Mouse (Mus musculus) embryonic facial prominence, embryonic 11.5 days (tissue): ENCODE measurements around the gene Rora. TPM values are rescaled to one million over a fixed set of nuclear protein-coding genes. Genes with fewer than 3 reads are reported as not detected.

Source experiments
- ATAC-seq: fragments of 200-750 bp; cut with Nextera tagmentation; replicated peaks from 2 replicates; pipeline ENCODE4 v1.8.0; 2017; ENCODE audit warnings: low read depth; ENCODE audit not compliant: insufficient number of reproducible peaks, low FRiP score, low TSS enrichment
- DNase-seq: peaks from one replicate; pipeline ENCODE4 v3.0.0-alpha.2; 2015; ENCODE audit warnings: low spot score
- H3K27ac ChIP-seq: fragments of 300-500 bp; sonication (generic); replicated peaks from 2 replicates; pipeline ENCODE4 v1.5.1; 2014; ENCODE audit warnings: mild to moderate bottlenecking, low read depth, low read length, control low read depth
- H3K27me3 ChIP-seq: fragments of 300-500 bp; sonication (generic); 2 replicates; pipeline ENCODE4 v1.6.1; 2014; ENCODE audit warnings: mild to moderate bottlenecking, low read length, moderate library complexity, mixed read lengths; ENCODE audit not compliant: control insufficient read depth, insufficient read depth
- H3K36me3 ChIP-seq: fragments of 300-500 bp; sonication (generic); replicated peaks from 2 replicates; pipeline ENCODE4 v1.6.1; 2014; ENCODE audit warnings: low read depth, mild to moderate bottlenecking, low read length, moderate library complexity, mixed read lengths; ENCODE audit not compliant: control insufficient read depth, insufficient read depth
- H3K4me1 ChIP-seq: fragments of 300-500 bp; sonication (generic); 2 replicates; pipeline ENCODE4 v1.6.1; 2014; ENCODE audit warnings: low read length, mixed read lengths; ENCODE audit not compliant: control insufficient read depth, insufficient read depth
- H3K4me2 ChIP-seq: fragments of 300-500 bp; sonication (generic); 2 replicates; pipeline ENCODE4 v1.6.1; 2014; ENCODE audit warnings: low read depth, mild to moderate bottlenecking, control low read depth, low read length, moderate library complexity
- H3K4me3 ChIP-seq: fragments of 300-500 bp; sonication (generic); 2 replicates; pipeline ENCODE4 v1.5.1; 2014; ENCODE audit warnings: low read depth, low read length, control low read depth
- H3K9ac ChIP-seq: fragments of 300-500 bp; sonication (generic); replicated peaks from 2 replicates; pipeline ENCODE4 v1.6.1; 2014; ENCODE audit warnings: mild to moderate bottlenecking, control low read depth, low read length
- H3K9me3 ChIP-seq: fragments of 300-500 bp; sonication (generic); replicated peaks from 2 replicates; pipeline ENCODE4 v1.6.1; 2016; ENCODE audit warnings: mild to moderate bottlenecking, low read length, inconsistent platforms, mixed read lengths; ENCODE audit not compliant: control insufficient read depth
- whole genome bisulfite sequencing: fragments of 180-500 bp; shearing (Covaris S2); extraction: QIAGEN DNeasy Blood & Tissue Kit; methylation state at CpG from one replicate; pipeline ENCODE4 v1.1.7; 2014; 5-methylcytosine and 5-hydroxymethylcytosine counted together
- polyA plus RNA-seq: library from polyadenylated mRNA; unstranded; fragments of >200 nt; fragmentation: Nextera tagmentation; extraction: Ambion mirVana; gene quantifications from 2 replicates; pipeline ENCODE4 v1.2.1, GENCODE M21; 2014

The Rora gene
- polyA plus RNA-seq, 1 experiment from 2014 or later: 5.7 TPM

DNA sequence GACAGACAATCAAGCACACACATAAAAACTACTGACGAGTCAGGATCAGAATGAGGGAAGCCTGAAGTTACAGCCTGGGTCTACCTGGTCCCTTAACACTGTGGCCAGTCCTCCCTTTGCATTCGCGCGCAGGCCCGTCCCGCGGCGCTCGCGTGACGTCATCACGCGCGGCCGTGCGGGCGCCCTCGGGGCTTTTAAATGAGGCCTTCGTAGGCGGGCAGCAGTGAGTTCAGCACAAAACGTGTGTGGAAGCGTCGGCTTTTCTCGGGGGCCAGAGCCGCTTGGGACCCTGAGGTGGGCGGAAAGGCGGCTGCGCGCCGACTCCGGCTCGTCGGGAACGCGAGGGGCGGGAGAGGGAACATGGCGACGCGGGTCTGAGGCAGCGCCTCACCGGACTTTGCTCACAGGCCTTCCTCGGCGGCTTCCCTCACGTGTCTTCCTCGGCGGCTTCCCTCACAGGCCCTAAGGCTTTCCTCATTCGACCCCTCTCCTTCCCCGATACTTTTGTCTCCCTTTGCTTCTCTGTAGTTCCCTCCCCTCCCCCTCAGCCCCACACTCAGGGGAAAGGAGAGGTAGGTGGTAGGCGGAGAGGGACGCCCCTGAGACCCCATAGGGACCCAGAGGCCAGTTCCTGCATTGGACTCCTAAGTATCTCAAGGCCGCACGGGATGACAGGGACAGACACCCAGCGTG, 744.3 kb downstream of the Rora start, which contains the start of gene Ice2:
Gene Ice2, plus strand, starts transcription at position 147 of the 693 bp plus-strand sequence.
- no peaks in the 10 kb centered on the region for H3K36me3 ChIP-seq
- no peaks in the 10 kb centered on the region for H3K4me1 ChIP-seq
- H3K4me3 ChIP-seq: peak within 1 kb of the TSS; percentile 73
- H3K27ac ChIP-seq: peak within 1 kb of the TSS; percentile 94
- under 1% methylated on average over 53 of the region's 53 CpGs for WGBS
- DNase-seq: peak; percentile 86
- no peaks in the 10 kb centered on the region for H3K27me3 ChIP-seq
- peak within 1 kb of the TSS; percentile 97 for H3K9ac ChIP-seq
- H3K9me3 ChIP-seq: no peaks in the 10 kb centered on the region
- peak; percentile 86 for ATAC-seq
- peak within 1 kb of the TSS; percentile 60 for H3K4me2 ChIP-seq

DNA sequence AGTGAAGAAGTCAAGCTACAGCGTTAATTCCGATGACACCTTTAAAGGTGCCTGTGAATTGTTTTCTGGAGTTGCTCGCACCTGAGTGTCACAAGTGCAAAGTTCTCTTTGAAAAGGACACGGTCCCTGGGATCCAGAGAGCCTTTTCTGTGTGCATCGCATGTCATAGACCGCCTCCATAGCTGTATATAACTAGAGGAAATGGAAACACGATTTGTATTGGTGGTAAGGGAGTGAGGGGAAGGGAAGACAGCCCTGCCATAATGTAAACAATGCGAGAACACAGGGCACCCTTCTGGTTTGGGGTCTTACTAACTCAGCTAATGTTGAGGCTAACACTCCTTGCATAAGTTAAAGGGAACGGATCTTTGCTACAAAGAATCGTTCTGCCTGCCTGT, 744.9 kb downstream of the Rora start:
- 20% methylated on average over 10 of the region's 10 CpGs for WGBS

DNA sequence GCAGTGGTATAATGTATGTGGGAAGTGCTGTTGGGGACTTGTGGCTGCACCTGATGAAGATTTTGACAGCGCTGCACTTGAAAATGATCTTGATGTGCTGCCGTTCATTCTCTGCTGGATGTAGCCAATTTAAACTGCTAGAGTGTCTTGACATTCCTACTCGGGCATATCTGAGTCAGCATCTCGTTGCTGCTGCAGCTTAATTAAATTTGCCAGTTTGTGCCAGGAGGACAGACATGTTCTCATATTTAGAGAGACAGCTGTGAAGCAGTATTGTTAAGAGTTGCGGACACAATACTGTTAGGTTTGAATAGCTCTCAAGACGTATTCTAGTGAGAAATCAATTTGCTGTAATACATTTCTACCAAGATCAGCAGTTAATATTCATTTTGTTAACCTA, 751.1 kb downstream of the Rora start:
- Histone ChIP-seq H3K27ac (no peak overlapping the region), H3K9ac (no peak overlapping the region), H3K4me3 (no peak overlapping the region), H3K9me3 (no peaks in the 10 kb centered on the region), H3K27me3 (no peaks in the 10 kb centered on the region), H3K36me3 (no peaks in the 10 kb centered on the region), H3K4me1 (no peaks in the 10 kb centered on the region), H3K4me2 (no peak overlapping the region)
- WGBS: 72% methylated on average over 6 of the region's 6 CpGs
- no peak for ATAC-seq
- DNase-seq: no peak

More for the DNA sequence above, 744.9 kb downstream of the Rora start:
- H3K9ac ChIP-seq: peak overlapping the region; percentile 97
- H3K27ac ChIP-seq: peak overlapping the region; percentile 94; the same call in 1 of the 2 replicates
- no peak for DNase-seq
- H3K4me1 ChIP-seq: no peaks in the 10 kb centered on the region
- H3K4me2 ChIP-seq: peak overlapping the region; percentile 60
- H3K27me3 ChIP-seq: no peaks in the 10 kb centered on the region
- peak overlapping the region; percentile 73 for H3K4me3 ChIP-seq
- no peaks in the 10 kb centered on the region for H3K9me3 ChIP-seq
- ATAC-seq: 0 out of 2 replicates have a peak, but pooled peaks have one; percentile 22
- H3K36me3 ChIP-seq: no peaks in the 10 kb centered on the region

DNA sequence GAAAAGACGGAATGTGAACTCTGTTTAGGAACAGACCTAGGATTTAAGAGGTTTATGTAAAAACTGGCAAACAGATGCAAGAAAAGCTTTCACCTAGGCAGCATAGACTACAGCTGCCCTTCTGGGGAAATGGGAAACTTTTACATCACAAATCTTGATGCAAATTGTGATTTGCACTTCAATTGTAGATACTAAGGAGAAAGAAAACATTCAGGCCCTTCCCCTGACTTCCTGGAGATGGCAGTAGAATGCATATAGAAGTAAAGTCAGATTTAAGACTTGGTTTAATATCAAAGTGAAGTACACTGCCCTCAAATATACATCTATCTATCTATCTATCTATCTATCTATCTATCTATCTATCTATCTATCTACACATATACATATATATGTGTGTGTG, 765.9 kb downstream of the Rora start:
- Histone ChIP-seq H3K4me2 (no peak overlapping the region), H3K27ac (no peak overlapping the region), H3K36me3 (no peaks in the 10 kb centered on the region; the same call in 1 of the 2 replicates), H3K9ac (no peak overlapping the region), H3K4me3 (no peak overlapping the region), H3K9me3 (no peaks in the 10 kb centered on the region), H3K27me3 (no peaks in the 10 kb centered on the region), H3K4me1 (no peaks in the 10 kb centered on the region)
- ATAC-seq (no peak), DNase-seq (peak; percentile 30)
- WGBS: 95% methylated on average over 1 of the region's 1 CpGs

DNA sequence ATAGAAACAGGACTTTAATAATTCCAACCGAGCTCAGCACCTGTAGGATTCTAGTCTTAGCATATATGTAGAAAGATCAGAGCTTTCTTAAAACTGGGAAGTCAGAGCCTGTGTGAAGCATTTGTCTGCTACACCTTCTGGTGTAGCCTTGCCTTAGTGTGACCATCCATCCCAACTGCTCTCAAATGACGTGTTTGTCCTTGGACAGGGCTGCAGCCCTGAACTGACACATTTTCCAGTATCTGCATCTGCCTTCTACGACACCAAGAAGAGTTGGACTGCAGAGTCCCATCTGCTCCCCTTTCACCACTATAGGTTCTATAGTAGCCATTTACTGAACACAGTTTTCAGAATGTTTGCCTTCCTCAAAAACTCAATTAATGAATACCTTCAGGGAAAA, 776.9 kb downstream of the Rora start:
- no peak for ATAC-seq

DNA sequence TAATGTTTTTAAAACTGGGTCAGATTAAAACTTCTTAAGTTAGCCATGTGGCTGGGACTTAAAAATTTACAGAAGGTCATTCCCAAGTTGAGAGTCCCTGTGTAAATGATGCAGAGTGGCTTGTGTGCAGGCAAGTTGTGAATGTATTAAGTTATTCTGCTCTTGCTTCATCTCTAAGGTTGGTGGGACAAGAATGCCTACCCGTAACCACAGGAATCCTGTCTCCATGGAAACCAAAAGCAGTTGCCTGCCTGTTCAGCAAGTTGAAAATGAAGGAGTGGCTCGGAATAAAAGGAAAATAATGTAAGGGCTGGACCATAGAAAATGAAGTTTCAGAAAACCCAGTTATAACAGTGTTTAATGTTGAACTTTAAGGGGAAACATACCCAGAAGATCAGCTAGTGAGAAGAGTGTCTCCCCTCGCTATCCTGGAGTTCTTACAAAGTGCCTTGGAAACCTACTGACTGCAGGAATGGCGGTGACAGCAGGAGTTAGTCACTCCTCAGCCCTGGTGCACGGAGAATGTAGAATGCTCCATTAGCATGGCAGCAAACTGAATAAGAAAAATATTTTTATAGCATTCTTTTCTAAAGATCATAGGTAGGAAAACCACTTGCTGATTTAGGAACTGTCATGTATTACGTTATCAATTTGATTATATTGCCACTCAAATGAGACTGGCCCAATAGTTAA, 778.4 kb downstream of the Rora start:
- Histone ChIP-seq H3K9ac (no peak overlapping the region), H3K9me3 (no peaks in the 10 kb centered on the region), H3K27ac (no peak overlapping the region), H3K4me3 (no peak overlapping the region), H3K36me3 (no peaks in the 10 kb centered on the region; the same call in 1 of the 2 replicates), H3K4me2 (no peak overlapping the region), H3K27me3 (no peaks in the 10 kb centered on the region), H3K4me1 (no peaks in the 10 kb centered on the region)
- peak; percentile 83 for DNase-seq
- WGBS: 49% methylated on average over 6 of the region's 6 CpGs
- no peak; the same call in 1 of the 2 replicates for ATAC-seq

More for the DNA sequence above, 776.9 kb downstream of the Rora start:
- Histone ChIP-seq H3K4me1 (no peaks in the 10 kb centered on the region), H3K9ac (no peak overlapping the region), H3K36me3 (no peaks in the 10 kb centered on the region; the same call in 1 of the 2 replicates), H3K9me3 (no peaks in the 10 kb centered on the region), H3K27ac (no peak overlapping the region), H3K4me3 (no peak overlapping the region), H3K4me2 (no peak overlapping the region), H3K27me3 (no peaks in the 10 kb centered on the region)
- no peak for DNase-seq
- WGBS: 89% methylated on average over 3 of the region's 3 CpGs

DNA sequence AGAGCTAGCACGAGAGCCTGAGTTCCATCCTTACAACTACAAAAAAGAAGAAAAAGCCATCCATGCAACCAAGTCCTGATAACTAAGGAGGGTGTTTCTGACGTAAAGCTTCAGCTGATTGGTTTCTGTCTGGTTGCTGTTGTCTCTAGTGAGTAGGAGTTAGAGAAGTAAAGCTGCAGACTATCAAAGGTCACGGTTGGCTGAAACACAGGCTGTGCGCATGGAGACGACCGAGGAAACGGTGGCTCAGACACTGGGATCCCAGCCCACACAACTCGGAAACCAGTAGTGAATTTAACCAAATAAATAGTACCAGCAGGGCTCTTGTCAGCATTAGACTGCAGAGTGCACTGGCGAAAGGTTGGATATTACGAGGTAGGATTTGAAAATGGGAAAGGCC, 781.6 kb downstream of the Rora start:
- no peak for ATAC-seq
- WGBS: 84% methylated on average over 10 of the region's 10 CpGs

DNA sequence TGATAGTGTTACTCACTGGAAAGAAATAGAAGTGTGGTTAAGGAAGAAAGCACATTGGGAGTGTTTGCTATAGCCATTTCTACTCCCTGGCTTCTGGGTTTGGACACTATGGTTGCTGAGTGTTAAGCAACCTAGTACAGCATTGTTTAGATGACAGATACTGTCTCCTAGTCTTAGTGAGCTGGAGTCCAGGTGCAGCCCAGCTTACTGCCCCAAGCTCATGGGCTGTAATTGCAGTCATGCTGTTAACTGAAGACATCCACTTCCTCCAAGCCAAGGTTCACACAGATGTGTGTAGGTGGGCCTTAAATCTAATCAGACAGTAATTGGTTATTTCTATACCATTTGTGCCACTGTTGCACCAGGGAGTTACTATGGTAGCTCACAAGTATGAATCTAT, 782.1 kb downstream of the Rora start:
- Histone ChIP-seq H3K27me3 (no peaks in the 10 kb centered on the region), H3K4me2 (no peak overlapping the region), H3K4me3 (no peak overlapping the region), H3K27ac (no peak overlapping the region), H3K9ac (no peak overlapping the region), H3K4me1 (no peaks in the 10 kb centered on the region), H3K9me3 (no peaks in the 10 kb centered on the region), H3K36me3 (no peaks in the 10 kb centered on the region)
- no peak for ATAC-seq
- DNase-seq: no peak

More for the DNA sequence above, 781.6 kb downstream of the Rora start:
- H3K9ac ChIP-seq: no peak overlapping the region
- H3K4me2 ChIP-seq: no peak overlapping the region
- H3K9me3 ChIP-seq: no peaks in the 10 kb centered on the region
- no peak overlapping the region for H3K4me3 ChIP-seq
- H3K36me3 ChIP-seq: no peaks in the 10 kb centered on the region
- DNase-seq: no peak
- H3K27ac ChIP-seq: no peak overlapping the region
- no peaks in the 10 kb centered on the region for H3K4me1 ChIP-seq
- no peaks in the 10 kb centered on the region for H3K27me3 ChIP-seq
